Mouse (Mus musculus): ENCODE results near the gene Nampt.

- TF ChIP-seq GATA1 (IDR thresholded peaks at IDR 0.05; ENCODE audit: low read length) (no peak), TAL1 (IDR thresholded peaks at IDR 0.05; ENCODE audit: low read length) (no peak)
These were observed 30.3 kb upstream of the Nampt start for GRCm38 (mm10) chr12:32789092-32789491.

Data from erythroblast, embryonic 14.5 days (primary cell).